Mouse (Mus musculus): ENCODE measurements around the gene Smug1.

The Smug1 gene

GRCm38 (mm10) chr15:103135431-103135947 is 31.4 kb downstream of the Smug1 start:
- peak; percentile 14 to 49 for DNase-seq

GRCm38 (mm10) chr15:103134277-103135086 is 32.4 kb downstream of the Smug1 start:
- peak; percentile 31 to 44 for DNase-seq

- peak; percentile 27 to 30 for DNase-seq
Measured at GRCm38 (mm10) chr15:103133761-103134160, 33.1 kb downstream of the Smug1 start.

DNA sequence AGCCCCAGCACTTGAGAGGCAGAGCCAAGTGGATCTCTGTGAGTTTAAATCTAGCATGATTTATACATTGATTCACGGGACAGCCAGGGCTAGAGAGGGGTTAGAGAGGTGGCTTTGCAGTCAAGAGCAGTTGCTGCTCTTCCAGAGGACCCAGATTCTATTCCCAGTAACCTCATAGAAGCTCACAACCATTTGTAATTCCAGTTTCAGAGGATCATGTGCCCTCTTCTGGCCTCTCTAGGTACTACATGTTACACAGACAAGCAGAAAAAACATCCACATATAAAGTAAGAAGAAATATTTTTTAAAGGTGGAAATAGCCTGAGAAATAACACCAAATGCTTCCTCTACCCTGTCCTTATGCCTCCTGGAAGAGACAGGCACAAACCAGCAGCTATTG is 36.2 kb downstream of the Smug1 start:
- peak in 1 of 2 experiments; percentile 41 for DNase-seq

- no peak for DNase-seq
Measured at GRCm38 (mm10) chr15:103129289-103129688, 37.6 kb downstream of the Smug1 start.

DNA sequence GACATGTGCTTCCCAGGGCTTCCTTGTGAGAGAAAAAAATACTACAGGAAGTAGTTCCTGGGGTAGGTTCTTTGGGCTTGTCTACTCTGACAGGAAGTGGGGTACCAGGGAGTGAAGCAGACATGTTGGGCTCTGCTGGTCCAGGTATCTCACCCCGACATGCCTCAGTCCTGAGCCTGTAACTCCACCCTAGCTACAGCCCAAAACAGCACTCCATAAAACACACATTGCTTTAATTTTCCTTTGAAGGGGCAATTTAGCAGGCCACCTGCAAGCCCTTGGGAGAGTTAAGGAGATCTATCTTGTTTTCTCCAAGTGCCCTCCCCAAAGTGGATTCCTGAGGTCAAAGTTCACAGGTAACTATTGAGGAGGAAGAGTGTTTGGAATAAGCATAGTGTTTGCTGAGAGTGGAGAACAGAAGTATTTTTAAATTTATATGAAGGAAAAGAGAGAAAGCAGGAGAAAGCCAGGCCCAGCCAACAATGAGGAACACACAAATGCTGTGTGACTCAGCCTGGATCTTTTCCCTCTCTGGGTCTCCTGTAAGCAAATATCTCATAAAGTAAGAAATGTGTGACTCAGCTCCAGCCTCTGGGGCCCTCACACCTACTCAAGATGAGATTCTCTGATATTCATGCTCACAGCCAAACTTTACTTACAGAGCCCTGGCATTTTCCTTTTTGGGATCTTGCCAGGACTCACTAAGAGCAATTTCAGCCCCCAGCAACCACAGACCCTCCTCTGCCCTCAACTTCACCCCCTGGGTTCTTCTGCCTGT is 38.6 kb downstream of the Smug1 start:
- no peak for DNase-seq

DNA sequence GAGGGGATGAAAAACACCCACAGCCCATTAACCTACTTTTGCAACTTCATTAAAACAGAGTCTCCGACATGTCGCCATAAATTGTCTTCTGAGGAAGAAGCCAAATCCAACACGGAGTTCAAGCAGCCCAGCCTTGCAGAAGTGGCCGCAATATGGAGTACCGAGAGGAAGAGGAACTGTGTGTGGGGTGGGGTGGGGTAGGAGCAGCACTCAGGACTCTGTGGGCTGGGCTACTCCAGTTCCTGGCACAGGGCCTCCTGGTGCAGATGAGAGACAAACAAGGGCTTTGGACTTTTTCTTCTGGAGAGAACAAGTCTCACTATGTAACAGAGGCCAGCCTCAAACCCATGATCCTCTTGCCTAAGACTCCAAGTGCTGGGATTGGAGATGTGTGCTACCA is 40.9 kb downstream of the Smug1 start:
- DNase-seq, result no peak

DNA sequence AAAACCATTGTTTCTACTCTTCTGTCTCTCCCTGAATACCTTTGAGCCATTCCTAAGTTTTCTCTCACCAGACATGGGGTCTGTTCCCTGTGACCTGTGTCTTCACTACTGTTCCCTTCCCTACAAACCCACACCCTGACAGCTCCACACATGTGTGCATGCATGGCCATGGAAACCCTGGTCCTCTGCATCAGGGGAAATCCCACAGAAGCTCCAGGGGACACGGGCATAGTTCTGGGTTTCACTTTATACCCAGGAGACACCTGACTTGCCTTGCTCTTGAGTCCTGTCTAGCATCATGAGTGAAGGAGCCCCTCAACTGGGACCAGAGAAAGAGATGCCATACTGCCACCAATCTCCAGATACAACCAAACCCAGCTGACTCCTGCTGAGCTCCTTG is 42.6 kb downstream of the Smug1 start:
- DNase-seq, result no peak

DNA sequence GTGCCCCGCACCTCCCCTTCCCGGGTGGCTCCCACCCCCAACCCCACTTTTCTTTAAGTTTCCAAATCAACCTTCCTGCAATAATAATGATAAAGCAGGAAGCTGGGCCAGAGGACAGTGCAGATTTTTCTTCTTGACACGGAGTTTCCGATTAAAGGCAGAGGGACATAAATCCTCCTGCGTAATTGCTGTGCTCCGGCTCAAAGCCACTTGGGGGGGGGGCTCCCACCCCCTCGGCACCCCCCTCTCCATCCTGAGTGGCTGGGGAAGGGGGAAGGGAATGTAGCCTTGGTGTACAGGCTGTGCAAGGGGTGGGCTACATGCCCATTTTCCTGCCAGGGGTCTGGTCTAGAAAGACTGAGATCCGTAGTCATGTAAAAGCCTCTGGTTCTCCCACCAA is 43.5 kb downstream of the Smug1 start:
- DNase-seq, result no peak

DNA sequence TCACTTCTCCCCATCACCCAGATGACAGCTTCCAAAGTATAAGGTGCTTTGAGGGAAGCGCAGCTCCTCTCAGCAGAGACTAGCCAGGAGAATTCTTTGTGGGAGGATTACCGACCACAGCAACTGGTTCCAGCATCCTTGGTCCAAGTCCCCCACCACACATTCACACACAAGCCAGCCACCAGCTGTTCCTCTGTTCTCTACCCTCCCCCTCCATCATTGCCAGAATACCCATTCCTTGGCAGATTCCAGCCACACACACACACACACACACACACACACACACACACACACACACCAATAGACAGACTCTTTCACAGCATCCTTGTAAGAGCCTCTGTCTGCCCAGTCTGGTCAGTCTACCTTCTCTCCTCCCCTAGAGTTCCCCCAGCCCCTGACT is 44.5 kb downstream of the Smug1 start:
- DNase-seq, result no peak

GRCm38 (mm10) chr15:103121416-103121815 is 45.5 kb downstream of the Smug1 start:
- DNase-seq, result peak; percentile 66 to 79

DNA sequence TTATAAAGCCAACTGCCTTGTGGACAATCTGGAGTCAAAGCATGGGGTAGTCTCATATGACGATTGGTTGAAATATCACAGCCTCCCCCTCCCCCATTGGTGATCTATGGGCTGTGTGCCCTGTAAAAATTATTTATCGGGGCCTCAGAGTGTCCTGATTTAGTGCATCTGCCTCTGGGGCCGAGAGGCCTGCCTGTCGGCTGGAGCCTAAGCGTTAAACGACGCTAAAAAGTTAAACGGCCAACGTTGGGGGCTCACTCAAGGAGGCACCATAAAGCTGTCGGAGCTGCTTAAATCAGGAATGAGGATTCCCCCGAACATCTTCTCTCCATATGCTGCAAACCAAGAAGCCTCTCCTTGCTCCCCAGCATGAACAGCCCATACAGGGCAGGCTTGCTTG is 46.3 kb downstream of the Smug1 start:
- DNase-seq, result no peak

- DNase-seq, result no peak
Measured at GRCm38 (mm10) chr15:103115726-103116125, 51.2 kb downstream of the Smug1 start.

DNA sequence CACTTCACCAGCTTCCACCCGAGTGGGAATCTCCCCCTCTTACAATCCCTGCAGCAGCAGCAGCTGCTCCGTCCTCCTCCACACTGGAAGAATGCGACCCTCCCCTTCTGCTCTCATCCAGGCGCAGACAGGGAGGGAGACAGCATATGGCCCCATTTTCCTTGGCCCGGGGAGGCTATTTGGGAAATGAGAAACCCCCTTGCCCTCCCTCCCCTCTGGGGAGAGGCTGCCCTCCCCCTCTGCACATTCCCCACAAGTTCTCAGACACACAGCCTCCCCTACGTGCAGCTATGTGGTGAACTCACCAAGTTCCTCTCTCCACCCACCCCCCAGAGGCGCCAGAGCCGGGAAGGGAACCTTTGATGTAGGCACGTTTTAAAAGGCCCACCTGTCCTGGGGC is 51.6 kb downstream of the Smug1 start:
- no peak for DNase-seq

GRCm38 (mm10) chr15:103113077-103113476 is 53.8 kb downstream of the Smug1 start:
- DNase-seq, result no peak

DNA sequence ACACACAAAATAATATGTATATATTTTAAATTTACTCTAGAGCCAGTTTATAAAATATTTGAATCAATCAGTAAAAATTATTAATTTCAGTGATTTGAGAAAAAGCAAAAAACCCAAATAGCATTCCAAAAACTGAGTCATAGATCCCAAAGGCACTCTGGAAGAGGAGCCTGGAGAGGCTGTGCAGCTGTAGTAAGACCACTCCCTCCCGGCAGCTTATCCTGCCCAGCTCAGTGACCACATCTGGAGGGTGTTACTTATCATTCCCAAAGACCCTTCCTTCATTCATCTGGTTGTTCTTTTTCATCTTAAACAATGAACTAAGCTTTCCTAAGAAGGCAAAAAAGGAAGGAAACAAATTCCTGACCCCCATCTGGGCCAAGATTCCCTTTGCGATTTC is 54.6 kb downstream of the Smug1 start:
- DNase-seq, result no peak

DNA sequence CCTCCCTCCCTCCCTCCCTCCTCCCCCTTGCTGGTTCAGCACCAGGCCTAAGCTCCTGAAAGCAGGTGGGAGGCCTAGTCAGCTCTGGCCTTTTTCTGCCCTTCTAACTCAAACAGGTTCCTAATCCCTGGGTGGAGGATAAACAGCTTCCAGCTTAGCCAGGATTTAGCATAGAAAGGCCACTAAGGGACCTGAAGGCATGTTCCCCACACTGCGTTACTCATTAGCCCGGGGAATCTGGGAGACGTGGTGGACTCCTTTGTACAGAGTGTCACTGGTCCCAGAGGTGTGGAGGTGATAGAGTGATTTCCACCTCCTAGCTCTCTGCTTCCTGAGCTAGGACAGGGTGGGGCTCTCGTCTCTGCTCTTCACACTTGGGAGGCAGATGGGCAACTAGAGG is 57.0 kb downstream of the Smug1 start:
- DNase-seq, result peak in 1 of 2 experiments; percentile 15

DNA sequence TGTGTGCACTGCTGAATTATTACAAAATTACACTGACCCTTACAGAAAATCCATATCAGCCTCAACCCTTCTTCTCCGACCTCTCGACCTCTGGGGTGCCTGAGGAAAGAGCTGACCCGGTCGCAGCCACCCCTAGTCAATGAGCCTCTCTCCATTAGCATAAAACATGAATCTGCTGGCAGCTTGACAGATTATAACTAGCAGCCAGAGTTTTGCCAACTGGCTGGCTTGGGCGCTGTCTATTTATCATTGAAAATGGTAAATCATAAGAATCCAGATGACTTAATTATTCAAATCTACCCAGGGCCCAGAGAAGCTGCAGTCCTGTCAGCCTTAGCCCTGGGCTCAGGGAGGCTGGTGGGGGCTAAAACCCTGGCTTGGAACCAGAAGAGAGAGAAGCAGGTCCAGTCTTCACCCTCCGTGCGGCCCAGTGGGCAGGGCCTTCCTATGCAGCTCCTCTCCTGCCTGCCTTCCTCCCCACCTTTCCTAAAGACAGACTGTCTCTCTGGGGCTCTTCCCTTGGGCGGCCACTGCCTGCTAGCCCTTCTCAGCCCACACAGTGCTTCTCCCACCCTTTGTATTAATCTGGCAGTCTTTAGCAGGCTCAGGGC is 58.7 kb downstream of the Smug1 start:
- no peak for DNase-seq

GRCm38 (mm10) chr15:103106201-103106600 is 60.7 kb downstream of the Smug1 start:
- no peak for DNase-seq
